Mouse (Mus musculus): Measurements from ENCODE around the gene Lims1. TPM values are rescaled to one million over a fixed set of nuclear protein-coding genes. Genes with fewer than 3 reads are reported as not detected.

Lims1 gene
- total RNA-seq, 2 experiments from 2014 or later, result 34.3 to 41.9 TPM

DNA sequence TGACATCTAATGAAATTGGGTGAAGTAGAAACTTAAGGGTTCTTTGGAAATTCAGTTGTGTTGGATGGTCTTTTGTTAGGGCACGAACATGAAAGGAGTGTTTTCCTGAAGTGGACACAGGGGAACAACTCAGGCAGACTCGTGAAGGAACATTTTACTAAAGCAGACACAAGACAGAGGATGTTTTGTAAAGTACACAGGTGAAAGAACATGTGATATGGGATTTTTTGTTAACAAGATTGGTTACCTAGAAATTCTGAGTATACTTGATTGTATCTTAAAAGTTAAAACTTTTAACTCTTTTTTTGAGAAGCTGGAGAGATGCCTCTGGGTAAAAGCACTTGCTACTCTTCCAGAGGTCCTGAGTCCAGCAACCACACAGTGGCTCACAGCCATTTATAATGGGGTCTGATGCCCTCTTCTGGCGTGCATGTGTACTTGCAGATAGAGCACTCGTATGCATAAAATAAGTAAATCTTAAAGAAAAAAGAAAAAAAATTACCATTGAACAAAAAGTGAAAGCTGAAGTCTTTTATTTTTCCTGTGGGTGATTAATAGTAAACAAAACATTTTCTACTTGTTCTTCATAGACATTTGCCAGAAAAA lies 54.4 kb downstream of the Lims1 start:
- intact Hi-C loops (cut with DNase I), result no loop called here

DNA sequence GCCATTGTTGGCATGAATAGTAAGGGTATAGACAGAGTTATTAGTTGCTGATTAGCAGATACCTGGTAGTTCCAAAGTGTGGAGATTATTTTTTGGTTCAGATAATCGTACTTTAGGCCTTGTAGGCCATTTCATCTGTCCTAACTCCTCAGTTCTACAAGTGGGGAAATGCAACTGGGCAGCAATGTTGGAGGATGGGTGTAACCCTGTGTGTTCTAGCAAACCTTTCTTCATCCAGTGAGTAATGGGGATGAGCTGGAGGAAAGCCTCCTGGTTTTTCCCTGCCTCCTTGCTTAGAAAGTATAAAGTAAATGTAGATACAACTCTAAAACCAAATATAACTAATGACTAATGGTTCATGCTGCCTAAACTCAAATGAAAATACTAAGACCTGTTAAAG lies 55.1 kb downstream of the Lims1 start:
- intact Hi-C loops (cut with DNase I), result no loop called here
- DNase-seq, result no peak

More for the DNA sequence above, 54.4 kb downstream of the Lims1 start:
- DNase-seq, result peak in 1 of 2 experiments; percentile 13

DNA sequence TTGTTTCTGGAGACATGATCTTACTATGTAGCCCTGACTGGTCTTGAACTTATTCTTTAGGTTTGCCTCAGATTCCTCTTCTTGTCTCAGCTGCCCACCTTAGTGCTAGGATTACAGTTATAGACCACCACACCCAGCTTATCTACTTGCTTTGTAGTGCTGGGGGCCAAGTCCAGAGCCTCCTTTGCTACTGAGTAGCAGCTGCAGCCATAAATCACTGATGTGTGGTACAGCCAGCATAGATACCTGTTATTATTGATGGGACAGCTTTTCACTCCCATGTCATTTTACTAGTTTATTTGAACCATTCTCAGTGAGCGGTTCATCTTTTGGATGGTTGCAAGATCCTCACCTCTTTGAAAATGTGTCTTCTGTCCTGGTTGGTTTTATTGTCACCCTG lies 56.4 kb downstream of the Lims1 start:
- DNase-seq, result no peak
- intact Hi-C loops (cut with DNase I), result no loop called here

DNA sequence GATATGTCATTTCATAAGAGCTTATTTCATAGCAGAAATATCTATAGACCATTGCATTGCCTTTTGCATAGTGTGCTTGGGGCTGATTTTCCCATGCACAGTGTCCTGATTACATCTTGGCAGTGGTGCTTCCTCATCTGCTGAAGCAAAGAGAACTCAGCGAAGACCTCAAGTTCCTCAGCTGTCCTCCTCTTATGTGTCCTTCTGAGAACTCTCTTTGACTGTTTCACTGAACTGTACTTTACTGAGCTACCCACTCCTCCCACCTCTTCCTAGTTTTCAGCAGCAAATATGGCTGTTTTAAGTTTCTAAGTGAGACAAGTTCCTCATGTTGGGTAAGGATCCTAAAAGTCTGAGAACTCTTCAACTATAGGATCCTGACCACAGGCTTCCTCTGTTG lies 58.6 kb downstream of the Lims1 start:
- intact Hi-C loops (cut with DNase I), result no loop called here
- no peak for DNase-seq

DNA sequence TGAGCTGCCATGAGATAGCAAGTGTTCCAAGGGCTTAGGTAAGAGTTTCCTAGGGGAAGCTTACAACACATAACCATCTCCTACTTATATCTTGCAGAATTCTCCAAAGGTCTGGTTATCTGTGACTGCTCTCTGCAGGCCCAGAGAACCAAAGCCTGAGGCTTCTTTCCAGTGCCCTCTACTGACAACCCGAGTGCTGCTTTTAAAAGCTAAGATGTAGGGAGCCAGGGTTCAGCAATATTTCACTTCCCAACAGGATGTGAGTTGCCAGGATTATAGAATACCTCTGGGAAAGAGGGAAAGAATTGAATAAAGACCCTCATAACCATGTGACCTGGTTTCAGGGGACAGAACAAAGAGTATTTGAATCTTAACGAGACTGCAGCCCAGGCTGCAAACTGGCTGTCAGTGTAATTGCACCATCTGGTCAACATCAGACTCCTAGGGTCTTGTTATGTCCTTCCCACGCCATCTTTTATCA lies 59.4 kb downstream of the Lims1 start:
- no peak for DNase-seq
- intact Hi-C loops (cut with DNase I), result no loop called here

DNA sequence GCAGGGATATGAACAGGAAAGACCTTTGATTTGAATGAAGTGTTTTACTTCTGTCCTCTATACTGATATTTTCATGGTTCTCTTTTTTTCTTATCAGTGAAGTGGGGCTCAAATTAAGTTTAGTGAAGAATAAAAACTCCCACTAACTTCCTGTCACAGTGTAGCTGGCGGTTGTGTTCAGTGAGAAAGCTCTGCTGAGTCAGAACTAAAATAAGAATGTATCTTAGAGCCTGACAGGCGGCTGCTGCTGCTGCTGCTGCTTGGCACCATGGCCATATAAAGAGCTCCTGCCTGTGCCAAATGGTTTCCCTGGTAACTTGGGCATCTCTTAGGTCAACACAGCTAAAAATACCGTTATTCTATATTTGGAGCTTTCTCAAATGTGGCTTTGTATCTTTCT lies 60.0 kb downstream of the Lims1 start:
- DNase-seq, result no peak
- intact Hi-C loops (cut with DNase I), result no loop called here

DNA sequence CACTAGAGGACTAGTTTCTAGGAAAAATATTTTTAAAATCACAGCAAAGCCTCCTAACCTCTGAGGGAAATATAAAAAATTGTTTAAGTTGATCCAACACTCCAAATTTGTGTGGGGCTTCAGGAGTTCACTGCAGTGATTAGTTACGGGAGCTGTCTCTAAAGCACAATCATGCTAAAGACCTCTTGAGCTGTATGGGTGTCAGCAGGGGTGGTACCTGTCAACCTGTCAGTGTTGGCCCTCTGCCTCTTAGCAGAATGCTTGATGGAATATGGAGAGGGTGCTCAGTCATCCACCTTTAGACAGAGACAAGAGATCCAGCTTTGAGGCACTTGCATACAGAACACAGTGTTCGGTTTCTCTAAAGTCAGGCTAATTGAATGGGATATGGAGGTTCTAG lies 60.5 kb downstream of the Lims1 start:
- intact Hi-C loops (cut with DNase I), result no loop called here
- DNase-seq, result no peak

DNA sequence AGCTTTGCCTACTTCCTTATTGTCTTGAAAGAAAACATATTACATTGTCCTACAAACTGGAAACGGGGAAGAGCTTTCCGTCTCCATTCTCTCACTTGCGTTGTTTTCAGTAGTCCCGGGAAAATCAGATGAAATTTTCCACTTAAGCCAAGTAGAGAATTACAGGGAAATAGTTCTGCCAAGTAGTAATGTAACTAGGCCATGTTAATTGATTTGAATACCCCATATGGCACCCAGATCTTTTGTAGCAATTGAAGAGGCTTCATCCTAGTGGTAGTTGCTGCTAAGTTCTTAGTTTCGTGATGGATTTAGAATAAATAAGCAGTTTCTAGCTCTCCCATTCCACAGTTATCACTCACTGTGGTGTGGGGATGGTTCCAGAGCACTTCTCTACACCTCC lies 62.4 kb downstream of the Lims1 start:
- no peak for DNase-seq
- intact Hi-C loops (cut with DNase I), result no loop called here

DNA sequence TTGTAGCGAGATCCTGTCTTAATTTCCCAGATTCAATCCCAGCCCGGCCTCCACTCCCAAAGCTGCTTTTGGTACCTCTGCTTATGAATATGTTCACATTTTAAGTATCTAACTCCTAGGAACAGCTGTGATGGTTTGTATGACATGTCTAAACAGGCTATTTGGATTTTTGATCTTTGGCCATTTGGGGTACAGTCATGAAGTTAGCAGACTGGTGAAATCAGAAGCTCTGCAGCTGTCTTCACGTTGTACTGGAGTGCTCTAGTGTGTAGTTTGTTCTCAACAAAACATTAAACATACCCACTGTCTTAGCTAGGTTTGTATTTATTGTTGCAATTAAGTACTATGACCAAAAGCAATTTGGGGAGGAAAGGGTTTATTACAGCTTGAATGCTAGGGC lies 63.7 kb downstream of the Lims1 start:
- DNase-seq, result no peak
- intact Hi-C loops (cut with DNase I), result no loop called here

DNA sequence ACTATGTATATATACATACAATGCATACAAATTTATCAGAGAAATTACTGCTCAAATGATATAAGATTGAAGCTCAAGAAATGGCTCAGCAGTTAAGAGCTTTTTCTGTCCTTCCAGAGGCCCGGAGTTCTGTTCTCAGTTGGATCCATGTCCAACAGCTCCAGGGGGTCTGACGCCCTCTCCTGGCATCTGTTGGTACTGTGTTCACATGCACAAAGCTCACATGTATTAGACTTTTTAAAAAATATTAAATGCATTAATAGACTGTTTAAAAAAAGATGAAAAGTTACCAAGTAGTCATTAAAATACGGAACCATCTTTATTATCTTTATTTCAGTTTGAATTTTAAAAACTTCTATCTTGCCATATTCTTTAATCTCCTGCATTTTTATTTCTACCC lies 65.4 kb downstream of the Lims1 start:
- DNase-seq, result no peak
- intact Hi-C loops (cut with DNase I), result no loop called here

DNA sequence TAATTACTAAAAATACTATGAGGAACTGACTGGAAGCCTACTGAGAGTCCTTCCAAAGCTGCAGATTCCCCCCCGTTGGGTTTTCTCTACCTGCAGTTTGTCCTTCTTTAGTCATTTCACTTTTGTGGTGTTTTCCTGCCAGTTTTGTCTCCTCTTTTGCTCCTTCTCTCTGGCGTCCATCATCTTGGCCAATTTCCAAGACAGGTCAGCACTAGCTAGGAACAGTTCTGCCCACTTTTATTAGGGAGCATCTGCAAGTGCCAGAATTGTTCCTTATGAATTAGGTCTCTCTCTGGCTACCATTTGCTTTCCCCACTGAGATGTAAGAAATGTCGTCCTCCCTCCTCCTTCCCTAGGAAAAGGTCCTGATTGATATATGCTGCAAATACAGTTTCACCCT lies 65.9 kb downstream of the Lims1 start:
- no peak for DNase-seq
- intact Hi-C loops (cut with DNase I), result no loop called here

DNA sequence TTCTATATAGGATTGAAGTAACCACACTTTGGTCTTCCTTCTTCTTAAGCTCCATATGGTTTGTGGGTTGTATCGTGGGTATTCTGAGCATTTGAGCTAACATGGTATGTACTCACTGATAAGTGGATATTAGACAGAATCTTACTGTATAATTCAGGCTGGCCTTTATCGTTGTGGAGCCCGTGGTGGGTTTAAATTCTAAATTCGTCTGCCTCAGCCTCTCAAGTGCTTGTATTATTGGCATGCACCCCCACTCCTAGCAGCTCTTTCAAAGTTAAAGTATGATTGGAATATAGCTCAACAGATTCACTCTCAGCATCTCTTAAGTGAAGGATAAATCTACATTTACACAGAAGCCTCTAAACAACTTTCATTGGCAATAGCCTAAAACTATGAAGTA lies 69.2 kb downstream of the Lims1 start:
- no peak for DNase-seq
- intact Hi-C loops (cut with DNase I), result no loop called here

DNA sequence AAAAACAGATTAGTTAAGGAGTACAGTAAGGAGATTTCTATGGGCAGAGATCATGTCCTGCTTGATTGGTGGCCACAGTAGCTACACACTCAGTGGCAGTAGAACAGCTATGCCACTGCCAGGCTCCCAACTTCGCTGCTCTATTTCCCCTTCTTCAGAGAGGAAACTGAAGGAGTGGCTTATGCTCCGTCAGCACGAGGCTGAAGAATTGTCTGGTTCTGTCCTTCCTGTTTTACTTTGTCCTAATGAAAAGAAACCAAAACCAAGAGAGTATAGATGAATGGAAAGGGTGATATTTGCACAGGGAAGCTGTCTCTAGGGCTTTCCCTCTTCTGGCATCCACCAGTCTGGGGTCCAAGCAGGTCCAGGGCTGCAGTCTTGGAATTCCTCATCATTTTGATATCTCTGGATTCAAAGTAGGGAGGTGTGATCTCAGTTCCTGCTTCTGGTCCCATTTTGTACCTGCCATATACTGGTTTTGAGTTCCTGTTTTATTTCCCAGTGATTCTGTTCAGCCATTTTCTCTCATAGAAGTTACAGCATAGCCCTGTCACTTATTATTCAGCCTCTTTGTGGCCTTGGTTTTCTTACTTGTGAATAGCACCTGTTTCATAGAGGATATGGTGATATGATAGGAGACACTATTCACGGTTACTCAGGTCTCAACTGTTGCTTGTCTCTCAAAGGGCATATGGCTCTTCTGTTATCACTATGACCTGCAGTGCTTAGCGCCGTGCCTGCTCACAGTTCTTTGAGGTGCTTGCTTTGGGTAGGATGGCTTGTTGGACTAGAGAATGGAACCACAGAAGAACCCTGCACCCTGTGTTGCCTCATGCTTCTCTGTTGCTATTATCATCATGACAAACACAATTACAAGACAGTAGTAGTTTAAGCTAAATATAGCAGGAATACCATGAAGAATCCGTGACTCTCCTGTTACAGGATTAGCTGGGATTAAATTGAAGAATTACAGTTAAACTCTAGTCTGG lies 70.1 kb downstream of the Lims1 start:
- intact Hi-C loops (cut with DNase I), result no loop called here
- no peak for DNase-seq

DNA sequence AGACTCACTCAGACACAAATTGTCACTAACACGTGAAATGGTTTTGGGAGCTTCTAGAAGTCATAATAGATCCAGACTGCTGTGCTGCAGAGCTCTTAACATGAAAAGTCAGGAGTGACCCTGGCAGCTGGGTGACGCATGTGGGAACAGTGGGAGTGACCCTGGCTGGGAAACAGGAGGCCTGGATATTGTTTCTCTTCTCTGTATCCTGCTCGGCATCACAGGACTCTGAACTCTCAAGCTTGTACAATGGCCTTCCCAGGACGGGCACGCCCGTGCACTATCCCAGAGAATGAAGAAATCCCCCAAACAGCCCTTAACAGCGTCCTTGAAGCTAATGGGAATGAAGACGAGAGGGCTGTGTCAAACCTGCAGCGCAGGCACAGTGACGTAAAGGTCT lies 70.9 kb downstream of the Lims1 start:
- intact Hi-C loops (cut with DNase I), result no loop called here

DNA sequence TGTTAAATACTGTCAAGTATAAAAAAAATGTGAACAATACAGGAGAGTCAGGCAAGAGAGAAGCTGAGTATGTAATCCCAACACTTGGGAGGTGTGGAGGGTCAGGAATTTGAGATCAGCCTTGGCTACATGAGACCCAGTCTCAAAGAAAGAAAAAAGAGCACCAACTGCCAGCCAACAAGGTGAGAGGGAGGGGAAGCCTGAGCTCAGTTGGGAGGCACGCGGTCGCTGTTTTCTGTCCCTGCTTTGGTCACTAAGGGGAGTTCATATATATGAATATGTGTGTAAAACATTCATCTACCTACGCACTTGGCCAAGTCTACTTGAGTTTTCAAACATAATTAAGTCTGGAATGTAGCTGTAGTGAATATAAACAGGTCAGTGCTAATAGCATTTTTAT lies 72.0 kb downstream of the Lims1 start:
- DNase-seq, result no peak
- intact Hi-C loops (cut with DNase I), result no loop called here

More for the DNA sequence above, 70.9 kb downstream of the Lims1 start:
- peak; percentile 47 to 51 for DNase-seq

DNA sequence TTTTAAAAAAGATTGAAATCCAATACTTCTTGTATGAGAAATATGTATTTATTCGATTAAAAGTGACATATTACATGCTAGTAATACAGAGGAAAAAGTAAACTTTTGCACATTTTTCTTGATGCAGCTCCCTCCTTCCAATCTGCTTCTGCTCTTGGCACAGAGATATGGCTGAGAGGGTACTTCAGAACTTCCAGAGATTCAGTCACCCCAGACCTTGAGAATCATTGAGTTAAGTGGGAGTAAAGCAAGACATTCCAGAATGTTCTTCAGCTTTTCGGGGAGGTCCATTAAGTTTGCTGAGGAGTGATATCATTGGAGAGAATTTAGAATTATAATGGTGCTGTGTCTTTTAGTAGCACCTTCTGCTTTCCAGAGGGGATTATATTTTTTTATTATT lies 72.5 kb downstream of the Lims1 start:
- intact Hi-C loops (cut with DNase I), result no loop called here
- DNase-seq, result no peak

DNA sequence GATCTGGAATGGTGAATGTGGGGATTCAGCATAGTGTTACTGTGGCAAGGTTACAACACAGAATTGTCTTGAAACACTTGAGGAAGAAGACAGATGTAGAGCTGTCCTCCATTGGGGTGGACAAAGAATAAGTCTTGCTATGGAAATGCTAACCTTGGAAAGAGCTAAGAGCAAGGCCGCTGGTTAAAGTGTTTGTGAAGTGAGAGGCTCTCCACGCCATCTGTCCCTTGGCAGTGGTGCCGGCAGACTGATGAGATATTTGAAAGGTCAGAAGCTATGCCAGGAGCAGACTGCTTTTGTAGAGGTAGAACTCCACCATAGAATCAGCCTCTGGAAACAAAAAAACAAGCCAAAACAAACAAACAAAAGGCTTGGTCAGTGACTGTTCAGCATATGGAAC lies 73.3 kb downstream of the Lims1 start:
- peak in 1 of 2 experiments; percentile 12 for DNase-seq
- intact Hi-C loops (cut with DNase I), result no loop called here

DNA sequence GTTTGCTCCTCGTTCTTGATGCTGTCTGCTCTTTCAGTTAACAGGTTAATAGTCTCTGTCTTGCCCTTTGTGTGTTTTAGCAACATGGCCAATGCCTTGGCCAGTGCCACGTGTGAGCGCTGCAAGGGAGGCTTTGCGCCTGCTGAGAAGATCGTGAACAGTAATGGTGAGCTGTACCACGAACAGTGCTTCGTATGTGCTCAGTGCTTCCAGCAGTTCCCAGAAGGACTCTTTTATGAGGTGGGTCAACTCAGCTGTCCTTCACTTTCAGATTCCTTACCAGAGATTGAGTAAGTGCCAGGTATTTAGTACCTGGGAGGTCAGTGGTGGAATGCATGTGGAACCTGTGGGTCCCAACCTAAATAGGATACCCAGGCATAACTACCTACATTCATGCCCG lies 75.7 kb downstream of the Lims1 start:
- DNase-seq, result no peak

DNA sequence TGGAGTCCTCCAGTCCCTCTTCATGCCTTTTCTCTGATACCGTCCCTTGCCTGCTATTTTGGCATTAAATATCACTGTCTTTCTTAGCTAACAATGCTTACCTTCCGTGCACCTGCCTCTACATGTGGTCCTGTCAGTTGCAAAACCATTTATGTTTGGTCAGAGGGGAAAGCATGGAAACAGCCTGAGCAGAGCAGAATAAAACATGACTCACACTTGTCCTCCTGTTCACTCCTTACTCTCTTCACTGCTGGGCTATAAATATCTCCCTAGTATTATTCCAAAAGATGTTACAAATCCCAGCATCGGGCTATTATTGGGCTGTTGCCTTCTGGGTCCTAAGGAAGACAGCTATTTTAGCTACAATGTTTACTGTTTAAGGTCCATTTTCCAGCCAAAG lies 78.6 kb downstream of the Lims1 start:
- no peak for DNase-seq
- intact Hi-C loops (cut with DNase I), result no loop called here

More for the DNA sequence above, 75.7 kb downstream of the Lims1 start:
- intact Hi-C loops (cut with DNase I), result no loop called here

DNA sequence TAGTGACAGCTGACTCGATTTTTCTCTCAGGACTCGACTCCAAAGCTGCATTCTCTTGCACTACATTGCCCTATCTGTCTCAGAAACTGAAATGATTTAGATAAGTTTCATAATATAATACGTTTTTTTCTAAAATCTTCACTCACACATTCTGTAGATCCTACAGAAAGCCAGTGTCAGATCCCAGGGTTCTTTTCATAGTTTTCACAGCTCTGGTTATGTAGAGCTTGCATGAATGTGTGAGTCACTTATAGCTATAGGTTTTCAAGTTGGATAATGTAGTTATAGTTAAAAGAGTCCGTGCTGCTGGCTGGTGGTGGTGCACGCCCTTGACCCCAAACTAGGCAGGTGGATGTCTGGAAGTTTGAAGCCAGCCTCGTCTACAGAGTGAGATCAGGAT lies 81.4 kb downstream of the Lims1 start:
- intact Hi-C loops (cut with DNase I), result no loop called here
- no peak for DNase-seq

DNA sequence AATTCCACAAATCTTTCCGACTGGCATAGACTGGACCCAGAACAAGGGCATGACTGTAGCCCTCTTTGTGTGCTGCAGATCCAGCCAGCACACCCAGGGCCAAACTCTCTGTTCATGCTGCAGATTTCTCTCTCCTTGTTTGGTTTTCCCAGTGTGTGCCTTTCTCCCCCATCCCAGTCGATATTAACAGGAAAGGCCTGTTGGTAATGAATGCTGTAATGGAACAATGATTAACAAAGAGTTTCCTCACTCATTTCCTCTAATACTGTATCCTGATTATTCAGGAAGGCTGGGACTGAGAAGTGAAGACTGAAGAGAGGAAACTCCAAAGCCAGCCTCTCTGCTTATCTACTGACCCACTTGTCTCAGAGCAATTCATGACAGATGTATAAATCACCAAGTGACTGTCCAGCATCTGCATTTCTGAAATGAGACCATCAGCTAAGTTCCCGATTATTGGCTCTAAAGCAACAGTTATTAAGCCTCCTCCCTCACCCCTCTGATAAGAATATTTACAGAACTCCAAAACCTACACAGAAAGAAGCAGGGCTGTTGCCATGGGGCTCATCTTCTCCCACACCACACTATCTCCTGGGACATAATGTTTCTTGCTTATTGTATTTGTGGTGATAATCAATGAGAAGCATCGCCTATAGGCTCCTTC lies 82.2 kb downstream of the Lims1 start:
- no peak for DNase-seq
- intact Hi-C loops (cut with DNase I), result no loop called here

All from gastrocnemius, postnatal 36 days (tissue).